Mouse (Mus musculus): ENCODE results near the gene Camk1d. TPM values are rescaled to one million over a fixed set of nuclear protein-coding genes. Genes with fewer than 3 reads are reported as not detected.

Gene Camk1d
- polyA plus RNA-seq, 1 experiment from 2014 or later, result 1.0 TPM

DNA sequence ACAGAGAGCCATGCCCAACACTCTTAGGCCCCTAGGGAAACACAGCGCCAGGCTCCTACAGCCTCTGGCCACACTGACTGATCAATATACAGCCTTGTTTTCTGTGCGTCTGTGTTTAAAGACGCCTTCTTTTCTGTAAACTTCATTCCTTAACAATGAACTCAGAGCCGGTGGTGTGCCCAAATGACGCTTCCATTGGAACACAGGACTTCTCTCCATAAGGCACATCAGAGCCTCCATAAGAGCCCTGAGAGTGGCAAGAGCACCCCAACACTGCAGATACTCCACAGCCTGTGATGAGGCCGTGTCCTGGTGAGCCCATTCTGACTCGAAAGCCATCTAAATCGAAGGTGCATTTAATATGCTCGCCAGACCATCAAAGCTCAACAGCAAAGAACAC lies 50.8 kb downstream of the Camk1d start:
- 86% methylated on average over 9 of the region's 9 CpGs for WGBS
- H3K4me2 ChIP-seq, result no peak overlapping the region
- no peaks in the 10 kb centered on the region for H3K9me3 ChIP-seq (ENCODE audit: control insufficient read depth, low read length)
- H3K36me3 ChIP-seq (ENCODE audit: control insufficient read depth, insufficient read depth, low read length), result no peaks in the 10 kb centered on the region
- no peak overlapping the region for H3K4me3 ChIP-seq (ENCODE audit: low read depth, low read length)
- no peaks in the 10 kb centered on the region for H3K4me1 ChIP-seq (replicated peaks; ENCODE audit: control insufficient read depth, insufficient read depth, low read length)
- ATAC-seq (replicated peaks; ENCODE audit: low FRiP score), result no peak
- no peak for DNase-seq (ENCODE audit: low spot score)
- no peak overlapping the region for H3K27ac ChIP-seq (ENCODE audit: low read depth, low read length)
- H3K27me3 ChIP-seq (replicated peaks; ENCODE audit: control insufficient read depth, insufficient read depth, low read length), result no peaks in the 10 kb centered on the region
- H3K9ac ChIP-seq (ENCODE audit: low read depth, low read length), result no peak overlapping the region

- WGBS, result 65% methylated on average over 5 of the region's 5 CpGs
- H3K27me3 ChIP-seq (replicated peaks; ENCODE audit: control insufficient read depth, insufficient read depth, low read length), result no peaks in the 10 kb centered on the region
- no peak overlapping the region for H3K4me3 ChIP-seq (ENCODE audit: low read depth, low read length)
- no peak overlapping the region for H3K9ac ChIP-seq (ENCODE audit: low read depth, low read length)
- DNase-seq (ENCODE audit: low spot score) (no peak), ATAC-seq (replicated peaks; ENCODE audit: low FRiP score) (no peak)
- no peaks in the 10 kb centered on the region for H3K9me3 ChIP-seq (ENCODE audit: control insufficient read depth, low read length)
- H3K27ac ChIP-seq (ENCODE audit: low read depth, low read length), result no peak overlapping the region
- H3K36me3 ChIP-seq (ENCODE audit: control insufficient read depth, insufficient read depth, low read length), result no peaks in the 10 kb centered on the region
- H3K4me1 ChIP-seq (replicated peaks; ENCODE audit: control insufficient read depth, insufficient read depth, low read length), result no peaks in the 10 kb centered on the region
- H3K4me2 ChIP-seq, result no peak overlapping the region
These were observed 52.4 kb downstream of the Camk1d start for GRCm38 (mm10) chr2:5661946-5662345.

- no peaks in the 10 kb centered on the region for H3K4me1 ChIP-seq (replicated peaks; ENCODE audit: control insufficient read depth, insufficient read depth, low read length)
- no peak overlapping the region for H3K4me3 ChIP-seq (ENCODE audit: low read depth, low read length)
- WGBS, result 57% methylated on average over 3 of the region's 3 CpGs
- ATAC-seq (replicated peaks; ENCODE audit: low FRiP score) (no peak), DNase-seq (ENCODE audit: low spot score) (no peak)
- no peak overlapping the region for H3K9ac ChIP-seq (ENCODE audit: low read depth, low read length)
- no peaks in the 10 kb centered on the region for H3K9me3 ChIP-seq (ENCODE audit: control insufficient read depth, low read length)
- H3K36me3 ChIP-seq (ENCODE audit: control insufficient read depth, insufficient read depth, low read length), result no peaks in the 10 kb centered on the region
- no peak overlapping the region for H3K4me2 ChIP-seq
- H3K27me3 ChIP-seq (replicated peaks; ENCODE audit: control insufficient read depth, insufficient read depth, low read length), result no peaks in the 10 kb centered on the region
- no peak overlapping the region for H3K27ac ChIP-seq (ENCODE audit: low read depth, low read length)
These were observed 56.3 kb downstream of the Camk1d start for GRCm38 (mm10) chr2:5658000-5658399.

DNA sequence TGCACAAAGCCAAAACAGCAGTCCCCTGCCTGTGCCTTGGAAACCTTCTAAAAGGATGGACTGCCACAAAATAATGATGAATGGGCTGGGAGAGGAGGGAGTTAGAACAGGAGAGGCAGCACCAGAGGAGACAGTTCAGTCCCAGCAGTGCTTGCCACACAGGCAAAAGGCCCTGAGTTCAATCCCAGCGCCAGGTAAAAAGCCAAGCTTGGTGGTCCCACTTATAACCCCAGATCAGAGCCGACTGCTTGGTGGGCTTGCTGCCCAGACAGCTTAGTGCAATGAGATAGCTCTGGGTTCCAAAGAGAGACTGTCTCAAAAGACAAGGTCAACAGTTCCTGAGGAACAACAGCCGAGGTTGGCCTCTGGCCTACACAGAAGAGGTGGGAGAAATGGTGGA lies 58.0 kb downstream of the Camk1d start:
- Histone ChIP-seq H3K9ac (ENCODE audit: low read depth, low read length) (no peak overlapping the region), H3K27ac (ENCODE audit: low read depth, low read length) (no peak overlapping the region), H3K4me3 (ENCODE audit: low read depth, low read length) (no peak overlapping the region), H3K27me3 (replicated peaks; ENCODE audit: control insufficient read depth, insufficient read depth, low read length) (no peaks in the 10 kb centered on the region), H3K9me3 (ENCODE audit: control insufficient read depth, low read length) (no peaks in the 10 kb centered on the region), H3K4me2 (no peak overlapping the region), H3K36me3 (ENCODE audit: control insufficient read depth, insufficient read depth, low read length) (no peaks in the 10 kb centered on the region), H3K4me1 (replicated peaks; ENCODE audit: control insufficient read depth, insufficient read depth, low read length) (no peaks in the 10 kb centered on the region)
- ATAC-seq (replicated peaks; ENCODE audit: low FRiP score) (no peak), DNase-seq (ENCODE audit: low spot score) (no peak)
- WGBS, result 72% methylated on average over 3 of the region's 3 CpGs

GRCm38 (mm10) chr2:5652071-5652470 lies 62.2 kb downstream of the Camk1d start:
- H3K4me3 ChIP-seq (ENCODE audit: low read depth, low read length), result no peak overlapping the region
- H3K36me3 ChIP-seq (ENCODE audit: control insufficient read depth, insufficient read depth, low read length), result no peaks in the 10 kb centered on the region
- H3K4me2 ChIP-seq, result no peak overlapping the region
- no peak overlapping the region for H3K27ac ChIP-seq (ENCODE audit: low read depth, low read length)
- H3K4me1 ChIP-seq (replicated peaks; ENCODE audit: control insufficient read depth, insufficient read depth, low read length), result no peaks in the 10 kb centered on the region
- H3K9me3 ChIP-seq (ENCODE audit: control insufficient read depth, low read length), result no peaks in the 10 kb centered on the region
- ATAC-seq (replicated peaks; ENCODE audit: low FRiP score) (no peak), DNase-seq (ENCODE audit: low spot score) (no peak)
- 88% methylated on average over 6 of the region's 6 CpGs for WGBS
- H3K27me3 ChIP-seq (replicated peaks; ENCODE audit: control insufficient read depth, insufficient read depth, low read length), result no peaks in the 10 kb centered on the region
- H3K9ac ChIP-seq (ENCODE audit: low read depth, low read length), result no peak overlapping the region

DNA sequence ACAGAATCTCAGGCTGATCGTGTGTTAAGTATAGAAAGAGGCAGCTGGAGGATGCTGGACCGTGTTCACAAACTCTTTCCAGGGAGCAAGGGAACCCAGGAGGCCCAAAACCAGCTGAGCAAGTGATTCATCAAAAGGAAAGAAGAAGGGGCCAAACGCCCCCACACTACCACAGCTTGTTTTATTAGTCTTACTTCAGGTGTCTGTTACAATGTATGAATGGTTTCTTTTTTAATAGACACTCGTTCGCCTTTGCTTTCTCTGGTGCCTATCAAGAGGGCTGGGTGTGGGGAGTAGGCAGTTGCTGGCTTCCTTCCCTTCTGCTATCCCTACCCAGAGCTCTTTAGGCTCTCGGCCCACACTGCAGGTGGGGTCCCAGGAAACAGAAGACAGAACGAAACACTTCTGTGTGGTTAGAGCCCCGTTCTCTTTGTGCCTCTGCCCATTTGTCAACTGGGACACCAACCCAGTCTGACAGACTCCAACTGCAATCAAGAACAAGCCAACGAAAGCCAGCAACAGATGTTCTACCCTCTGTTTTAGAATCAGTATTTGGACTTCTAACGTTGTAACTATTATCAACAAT lies 62.9 kb downstream of the Camk1d start:
- no peaks in the 10 kb centered on the region for H3K36me3 ChIP-seq (ENCODE audit: control insufficient read depth, insufficient read depth, low read length)

GRCm38 (mm10) chr2:5649226-5649625 lies 65.1 kb downstream of the Camk1d start:
- H3K9me3 ChIP-seq (ENCODE audit: control insufficient read depth, low read length), result no peaks in the 10 kb centered on the region
- WGBS, result 84% methylated on average over 5 of the region's 5 CpGs
- H3K36me3 ChIP-seq (ENCODE audit: control insufficient read depth, insufficient read depth, low read length), result no peaks in the 10 kb centered on the region
- no peak overlapping the region for H3K9ac ChIP-seq (ENCODE audit: low read depth, low read length)
- no peak overlapping the region for H3K27ac ChIP-seq (ENCODE audit: low read depth, low read length)
- DNase-seq (ENCODE audit: low spot score) (no peak), ATAC-seq (replicated peaks; ENCODE audit: low FRiP score) (no peak)
- no peak overlapping the region for H3K4me2 ChIP-seq
- H3K27me3 ChIP-seq (replicated peaks; ENCODE audit: control insufficient read depth, insufficient read depth, low read length), result no peaks in the 10 kb centered on the region
- no peaks in the 10 kb centered on the region for H3K4me1 ChIP-seq (replicated peaks; ENCODE audit: control insufficient read depth, insufficient read depth, low read length)
- H3K4me3 ChIP-seq (ENCODE audit: low read depth, low read length), result no peak overlapping the region

More for the DNA sequence above, 62.9 kb downstream of the Camk1d start:
- Histone ChIP-seq H3K27me3 (replicated peaks; ENCODE audit: control insufficient read depth, insufficient read depth, low read length) (no peaks in the 10 kb centered on the region), H3K9ac (ENCODE audit: low read depth, low read length) (no peak overlapping the region), H3K4me2 (no peak overlapping the region), H3K4me3 (ENCODE audit: low read depth, low read length) (no peak overlapping the region), H3K9me3 (ENCODE audit: control insufficient read depth, low read length) (no peaks in the 10 kb centered on the region), H3K27ac (ENCODE audit: low read depth, low read length) (no peak overlapping the region), H3K4me1 (replicated peaks; ENCODE audit: control insufficient read depth, insufficient read depth, low read length) (no peaks in the 10 kb centered on the region)
- no peak for DNase-seq (ENCODE audit: low spot score)
- no peak for ATAC-seq (replicated peaks; ENCODE audit: low FRiP score)
- 71% methylated on average over 10 of the region's 10 CpGs for WGBS

DNA sequence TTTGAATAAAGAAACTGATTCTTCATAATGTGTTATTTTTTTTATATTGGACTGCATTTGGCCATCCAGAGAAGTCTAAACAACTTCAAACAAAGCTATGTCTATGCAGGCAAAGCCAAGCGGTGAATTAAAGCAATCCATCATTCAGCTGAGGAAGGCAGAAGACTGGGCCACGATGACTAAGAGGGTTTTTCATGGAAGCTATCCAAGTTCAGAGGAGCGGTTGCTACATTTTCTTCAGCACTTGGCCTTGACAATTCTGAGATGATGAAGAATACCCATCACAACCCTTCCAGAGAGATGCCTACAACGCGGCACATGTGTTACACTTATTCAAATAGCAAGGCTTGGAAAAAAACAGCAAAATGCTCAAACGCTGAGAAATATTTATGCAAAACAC lies 65.6 kb downstream of the Camk1d start:
- H3K36me3 ChIP-seq (ENCODE audit: control insufficient read depth, insufficient read depth, low read length), result no peaks in the 10 kb centered on the region
- no peak overlapping the region for H3K27ac ChIP-seq (ENCODE audit: low read depth, low read length)
- DNase-seq (ENCODE audit: low spot score), result no peak
- no peak overlapping the region for H3K9ac ChIP-seq (ENCODE audit: low read depth, low read length)
- H3K9me3 ChIP-seq (ENCODE audit: control insufficient read depth, low read length), result no peaks in the 10 kb centered on the region
- H3K4me1 ChIP-seq (replicated peaks; ENCODE audit: control insufficient read depth, insufficient read depth, low read length), result no peaks in the 10 kb centered on the region
- whole genome bisulfite sequencing, result 80% methylated on average over 6 of the region's 6 CpGs
- H3K4me3 ChIP-seq (ENCODE audit: low read depth, low read length), result no peak overlapping the region
- no peak overlapping the region for H3K4me2 ChIP-seq
- no peaks in the 10 kb centered on the region for H3K27me3 ChIP-seq (replicated peaks; ENCODE audit: control insufficient read depth, insufficient read depth, low read length)
- ATAC-seq (replicated peaks; ENCODE audit: low FRiP score), result no peak

DNA sequence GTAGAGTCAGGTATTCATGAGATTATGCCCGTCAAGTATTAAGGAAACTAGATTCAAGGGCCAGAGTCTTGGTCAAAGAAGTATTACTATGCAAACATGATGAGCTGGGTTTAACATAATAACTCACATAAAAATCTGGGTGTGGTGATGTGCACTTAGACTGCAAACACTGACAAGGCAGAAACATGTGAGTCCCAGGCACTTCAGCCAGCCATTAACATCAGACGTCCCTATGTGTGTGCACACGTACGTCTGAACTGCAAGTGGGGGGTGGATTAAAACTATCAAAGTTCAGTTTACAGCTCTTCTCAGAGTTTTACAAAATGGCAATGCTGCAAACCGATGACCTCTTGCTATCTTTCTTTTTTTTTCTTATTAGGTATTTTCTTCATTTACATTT lies 68.0 kb downstream of the Camk1d start:
- no peaks in the 10 kb centered on the region for H3K9me3 ChIP-seq (ENCODE audit: control insufficient read depth, low read length)
- DNase-seq (ENCODE audit: low spot score) (no peak), ATAC-seq (replicated peaks; ENCODE audit: low FRiP score) (no peak)
- H3K4me2 ChIP-seq, result no peak overlapping the region
- no peak overlapping the region for H3K4me3 ChIP-seq (ENCODE audit: low read depth, low read length)
- WGBS, result 88% methylated on average over 5 of the region's 5 CpGs
- H3K4me1 ChIP-seq (replicated peaks; ENCODE audit: control insufficient read depth, insufficient read depth, low read length), result no peaks in the 10 kb centered on the region
- no peak overlapping the region for H3K9ac ChIP-seq (ENCODE audit: low read depth, low read length)
- H3K36me3 ChIP-seq (ENCODE audit: control insufficient read depth, insufficient read depth, low read length), result no peaks in the 10 kb centered on the region
- H3K27me3 ChIP-seq (replicated peaks; ENCODE audit: control insufficient read depth, insufficient read depth, low read length), result no peaks in the 10 kb centered on the region
- H3K27ac ChIP-seq (ENCODE audit: low read depth, low read length), result no peak overlapping the region

Data from liver, embryonic 11.5 days (tissue).